Mouse (Mus musculus): ENCODE measurements around the gene Tenm3.

Gene Tenm3

GRCm38 (mm10) chr8:48740147-48740881 lies 103.4 kb downstream of the Tenm3 start:
- no peak for DNase-seq (ENCODE audit: low read depth)

GRCm38 (mm10) chr8:48733731-48734130 lies 110.0 kb downstream of the Tenm3 start:
- no peak for DNase-seq (ENCODE audit: low read depth)

- DNase-seq (ENCODE audit: low read depth) = no peak
Observed at GRCm38 (mm10) chr8:48733057-48733456, 110.7 kb downstream of the Tenm3 start.

- no peak for DNase-seq (ENCODE audit: low read depth)
Observed at GRCm38 (mm10) chr8:48730701-48731100, 113.0 kb downstream of the Tenm3 start.

GRCm38 (mm10) chr8:48728833-48729690 lies 114.7 kb downstream of the Tenm3 start:
- DNase-seq (ENCODE audit: low read depth) = no peak

- DNase-seq (ENCODE audit: low read depth) = no peak
Observed at GRCm38 (mm10) chr8:48728006-48728405, 115.7 kb downstream of the Tenm3 start.

- no peak for DNase-seq (ENCODE audit: low read depth)
Observed at GRCm38 (mm10) chr8:48722744-48723143, 121.0 kb downstream of the Tenm3 start.

GRCm38 (mm10) chr8:48722318-48722717 lies 121.4 kb downstream of the Tenm3 start:
- DNase-seq (ENCODE audit: low read depth) = no peak

GRCm38 (mm10) chr8:48721376-48721775 lies 122.4 kb downstream of the Tenm3 start:
- no peak for DNase-seq (ENCODE audit: low read depth)

GRCm38 (mm10) chr8:48715616-48716015 lies 128.1 kb downstream of the Tenm3 start:
- no peak for DNase-seq (ENCODE audit: low read depth)

- DNase-seq (ENCODE audit: low read depth) = no peak
Observed at GRCm38 (mm10) chr8:48706666-48707065, 137.1 kb downstream of the Tenm3 start.

- DNase-seq (ENCODE audit: low read depth) = no peak
Observed at GRCm38 (mm10) chr8:48704885-48705515, 138.8 kb downstream of the Tenm3 start.

GRCm38 (mm10) chr8:48704485-48704884 lies 139.3 kb downstream of the Tenm3 start:
- DNase-seq (ENCODE audit: low read depth) = no peak

- no peak for DNase-seq (ENCODE audit: low read depth)
Observed at GRCm38 (mm10) chr8:48690665-48691395, 152.9 kb downstream of the Tenm3 start.

GRCm38 (mm10) chr8:48688706-48689105 lies 155.0 kb downstream of the Tenm3 start:
- no peak for DNase-seq (ENCODE audit: low read depth)

GRCm38 (mm10) chr8:48688188-48688587 lies 155.6 kb downstream of the Tenm3 start:
- DNase-seq (ENCODE audit: low read depth) = no peak

GRCm38 (mm10) chr8:48673476-48673875 lies 170.3 kb downstream of the Tenm3 start:
- no peak for DNase-seq (ENCODE audit: low read depth)

- no peak for DNase-seq (ENCODE audit: low read depth)
Observed at GRCm38 (mm10) chr8:48672471-48672870, 171.3 kb downstream of the Tenm3 start.

GRCm38 (mm10) chr8:48671318-48671717 lies 172.4 kb downstream of the Tenm3 start:
- DNase-seq (ENCODE audit: low read depth) = no peak

- DNase-seq (ENCODE audit: low read depth) = no peak
Observed at GRCm38 (mm10) chr8:48670895-48671294, 172.9 kb downstream of the Tenm3 start.

GRCm38 (mm10) chr8:48670387-48670786 lies 173.4 kb downstream of the Tenm3 start:
- no peak for DNase-seq (ENCODE audit: low read depth)

- DNase-seq (ENCODE audit: low read depth) = no peak
Observed at GRCm38 (mm10) chr8:48665193-48665592, 178.6 kb downstream of the Tenm3 start.

All from naive thymus-derived CD4-positive, alpha-beta T cell, adult 2 months (primary cell).